Mouse (Mus musculus): ENCODE results near the gene Sptbn4. TPM values are rescaled to one million over a fixed set of nuclear protein-coding genes. Genes with fewer than 3 reads are reported as not detected.

Sptbn4 gene
- polyA plus RNA-seq, 2 experiments: 0.15 to 0.64 TPM

DNA sequence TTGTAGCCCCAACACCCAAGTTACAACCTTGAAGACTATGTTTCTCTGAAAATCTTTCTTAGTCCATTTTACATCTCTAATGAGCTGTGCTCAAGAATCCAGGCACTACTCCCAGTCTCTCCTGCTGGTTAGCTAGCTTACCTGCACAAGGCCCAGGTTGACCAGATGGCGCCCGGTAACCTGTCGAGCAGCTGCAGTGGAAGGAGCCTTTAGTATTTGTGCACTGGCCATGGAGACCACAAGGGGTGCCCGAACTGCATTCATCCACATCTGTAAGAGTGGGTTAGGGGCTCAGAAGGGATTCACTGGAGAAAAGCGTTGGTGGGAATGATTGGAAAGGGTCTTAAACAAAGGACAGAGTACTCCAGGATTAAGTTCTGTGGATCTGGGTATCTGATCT is 124.5 kb downstream of the Sptbn4 start:
- no peak overlapping the region for H3K27ac ChIP-seq (replicated peaks; ENCODE audit: low read depth, low read length)
- peaks cover 8% of the 10 kb centered on the region for H3K36me3 ChIP-seq (ENCODE audit: control insufficient read depth, insufficient read depth, low read length)
- peaks cover 18% of the 10 kb centered on the region for H3K27me3 ChIP-seq (ENCODE audit: control insufficient read depth, insufficient read depth, low read length)
- no peaks in the 10 kb centered on the region for H3K9me3 ChIP-seq (ENCODE audit: control insufficient read depth, low read length)
- no peak overlapping the region for H3K4me2 ChIP-seq (replicated peaks; ENCODE audit: low read depth, low read length, severe bottlenecking)
- H3K9ac ChIP-seq (ENCODE audit: low read depth, low read length, severe bottlenecking): no peak overlapping the region
- H3K4me1 ChIP-seq (ENCODE audit: control insufficient read depth, insufficient read depth, low read length): peaks cover 9% of the 10 kb centered on the region; the same call in 1 of the 2 replicates
- 93% methylated on average over 5 of the region's 5 CpGs for WGBS
- no peak for TF ChIP-seq POLR2A (IDR thresholded peaks at IDR 0.05; ENCODE audit: borderline replicate concordance, extremely low read depth, insufficient read depth, insufficient read length)
- DNase-seq (ENCODE audit: low spot score) (no peak), ATAC-seq (ENCODE audit: low FRiP score, low read depth) (no peak)
- H3K4me3 ChIP-seq (replicated peaks; ENCODE audit: low read length): no peak overlapping the region

DNA sequence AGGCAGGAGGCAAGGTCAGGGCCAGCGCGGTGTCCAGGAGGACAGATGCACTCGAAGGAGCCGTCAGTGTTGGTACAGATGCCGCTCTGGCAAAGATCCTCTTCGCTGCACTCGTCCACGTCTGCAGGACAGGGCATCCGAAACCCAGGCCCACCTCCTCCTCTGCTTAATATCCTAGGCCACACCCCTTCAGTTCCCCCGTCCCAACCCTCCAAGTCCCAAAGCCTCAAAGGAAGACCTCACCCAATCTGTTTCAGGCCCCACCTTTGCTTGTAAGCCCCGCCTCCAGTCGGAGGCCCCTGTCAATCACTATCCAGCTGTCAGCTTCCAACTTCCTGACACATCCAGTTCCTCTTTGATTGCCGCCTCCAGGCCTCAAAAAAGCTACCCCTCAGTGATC is 125.2 kb downstream of the Sptbn4 start:
- 26% methylated on average over 13 of the region's 13 CpGs for WGBS
- H3K27ac ChIP-seq (replicated peaks; ENCODE audit: low read depth, low read length): no peak overlapping the region
- peaks cover 14% of the 10 kb centered on the region for H3K27me3 ChIP-seq (ENCODE audit: control insufficient read depth, insufficient read depth, low read length)

GRCm38 (mm10) chr7:27319411-27319810 is 128.1 kb downstream of the Sptbn4 start:
- no peak overlapping the region for H3K4me2 ChIP-seq (replicated peaks; ENCODE audit: low read depth, low read length, severe bottlenecking)
- no peak overlapping the region for H3K9ac ChIP-seq (ENCODE audit: low read depth, low read length, severe bottlenecking)
- H3K4me1 ChIP-seq (ENCODE audit: control insufficient read depth, insufficient read depth, low read length): no peaks in the 10 kb centered on the region
- H3K36me3 ChIP-seq (ENCODE audit: control insufficient read depth, insufficient read depth, low read length): peaks cover 4% of the 10 kb centered on the region; the same call in 1 of the 2 replicates
- H3K27ac ChIP-seq (replicated peaks; ENCODE audit: low read depth, low read length): no peak overlapping the region
- no peak for DNase-seq (ENCODE audit: low spot score)
- no peak for ATAC-seq (ENCODE audit: low FRiP score, low read depth)
- H3K4me3 ChIP-seq (replicated peaks; ENCODE audit: low read length): no peak overlapping the region
- 91% methylated on average over 22 of the region's 22 CpGs for WGBS
- peaks cover 3% of the 10 kb centered on the region; the same call in 1 of the 2 replicates for H3K9me3 ChIP-seq (ENCODE audit: control insufficient read depth, low read length)
- TF ChIP-seq POLR2A (IDR thresholded peaks at IDR 0.05; ENCODE audit: borderline replicate concordance, extremely low read depth, insufficient read depth, insufficient read length): no peak
- H3K27me3 ChIP-seq (ENCODE audit: control insufficient read depth, insufficient read depth, low read length): no peaks in the 10 kb centered on the region

More for the DNA sequence above, 125.2 kb downstream of the Sptbn4 start:
- H3K4me2 ChIP-seq (replicated peaks; ENCODE audit: low read depth, low read length, severe bottlenecking): no peak overlapping the region
- H3K9me3 ChIP-seq (ENCODE audit: control insufficient read depth, low read length): no peaks in the 10 kb centered on the region
- peaks cover 9% of the 10 kb centered on the region; the same call in 1 of the 2 replicates for H3K4me1 ChIP-seq (ENCODE audit: control insufficient read depth, insufficient read depth, low read length)
- ATAC-seq (ENCODE audit: low FRiP score, low read depth): no peak
- TF ChIP-seq POLR2A (IDR thresholded peaks at IDR 0.05; ENCODE audit: borderline replicate concordance, extremely low read depth, insufficient read depth, insufficient read length): no peak
- no peak overlapping the region for H3K9ac ChIP-seq (ENCODE audit: low read depth, low read length, severe bottlenecking)
- no peak overlapping the region for H3K4me3 ChIP-seq (replicated peaks; ENCODE audit: low read length)
- peaks cover 5% of the 10 kb centered on the region for H3K36me3 ChIP-seq (ENCODE audit: control insufficient read depth, insufficient read depth, low read length)
- DNase-seq (ENCODE audit: low spot score): no peak

GRCm38 (mm10) chr7:27315958-27316357 is 131.5 kb downstream of the Sptbn4 start:
- Histone ChIP-seq H3K27me3 (ENCODE audit: control insufficient read depth, insufficient read depth, low read length) (no peaks in the 10 kb centered on the region; the same call in 1 of the 2 replicates), H3K4me1 (ENCODE audit: control insufficient read depth, insufficient read depth, low read length) (no peaks in the 10 kb centered on the region), H3K27ac (replicated peaks; ENCODE audit: low read depth, low read length) (no peak overlapping the region), H3K9me3 (ENCODE audit: control insufficient read depth, low read length) (peaks cover 13% of the 10 kb centered on the region; the same call in 1 of the 2 replicates), H3K9ac (ENCODE audit: low read depth, low read length, severe bottlenecking) (no peak overlapping the region), H3K4me3 (replicated peaks; ENCODE audit: low read length) (no peak overlapping the region), H3K4me2 (replicated peaks; ENCODE audit: low read depth, low read length, severe bottlenecking) (no peak overlapping the region), H3K36me3 (ENCODE audit: control insufficient read depth, insufficient read depth, low read length) (no peaks in the 10 kb centered on the region)
- WGBS: 44% methylated on average over 7 of the region's 7 CpGs
- DNase-seq (ENCODE audit: low spot score) (no peak), ATAC-seq (ENCODE audit: low FRiP score, low read depth) (peak; percentile 85)
- no peak for TF ChIP-seq POLR2A (IDR thresholded peaks at IDR 0.05; ENCODE audit: borderline replicate concordance, extremely low read depth, insufficient read depth, insufficient read length)

GRCm38 (mm10) chr7:27314393-27314792 is 133.1 kb downstream of the Sptbn4 start:
- H3K9ac ChIP-seq (ENCODE audit: low read depth, low read length, severe bottlenecking): no peak overlapping the region
- H3K4me2 ChIP-seq (replicated peaks; ENCODE audit: low read depth, low read length, severe bottlenecking): no peak overlapping the region
- ATAC-seq (ENCODE audit: low FRiP score, low read depth) (no peak), DNase-seq (ENCODE audit: low spot score) (no peak)
- TF ChIP-seq POLR2A (IDR thresholded peaks at IDR 0.05; ENCODE audit: borderline replicate concordance, extremely low read depth, insufficient read depth, insufficient read length): no peak
- H3K4me3 ChIP-seq (replicated peaks; ENCODE audit: low read length): no peak overlapping the region
- H3K27ac ChIP-seq (replicated peaks; ENCODE audit: low read depth, low read length): no peak overlapping the region
- H3K4me1 ChIP-seq (ENCODE audit: control insufficient read depth, insufficient read depth, low read length): no peaks in the 10 kb centered on the region; the same call in 1 of the 2 replicates
- no peaks in the 10 kb centered on the region; the same call in 1 of the 2 replicates for H3K27me3 ChIP-seq (ENCODE audit: control insufficient read depth, insufficient read depth, low read length)
- H3K36me3 ChIP-seq (ENCODE audit: control insufficient read depth, insufficient read depth, low read length): no peaks in the 10 kb centered on the region
- H3K9me3 ChIP-seq (ENCODE audit: control insufficient read depth, low read length): peaks cover 13% of the 10 kb centered on the region; the same call in 1 of the 2 replicates
- WGBS: 92% methylated on average over 3 of the region's 3 CpGs
